Mouse (Mus musculus) intestine, embryonic 16.5 days (tissue): ENCODE measurements at regions not wholly inside any gene's neighbourhood (a gene's known extent, or its start where the extent isn't known, plus 50 kb on each side); places are given as distances from the start of the nearest gene placed in this dataset.

Source experiments
- ATAC-seq: fragments of 200-750 bp; cut with Nextera tagmentation; 2 replicates; pipeline ENCODE4 v1.8.0; 2017; ENCODE audit warnings: moderate TSS enrichment, moderate library complexity
- H3K27ac ChIP-seq: fragments of 300-500 bp; sonication (generic); 2 replicates; pipeline ENCODE4 v1.5.1; 2014; ENCODE audit warnings: mild to moderate bottlenecking, low read length
- H3K27me3 ChIP-seq: fragments of 300-500 bp; sonication (generic); replicated peaks from 2 replicates; pipeline ENCODE4 v1.6.1; 2014; ENCODE audit warnings: low read length, control low read depth, mixed read lengths; ENCODE audit not compliant: control insufficient read depth, insufficient read depth
- H3K36me3 ChIP-seq: fragments of 300-500 bp; sonication (generic); 2 replicates; pipeline ENCODE4 v1.6.1; 2014; ENCODE audit warnings: low read length, control low read depth; ENCODE audit not compliant: control insufficient read depth, insufficient read depth
- H3K4me1 ChIP-seq: fragments of 300-500 bp; sonication (generic); 2 replicates; pipeline ENCODE4 v1.6.1; 2014; ENCODE audit warnings: low read length, control low read depth, mixed read lengths; ENCODE audit not compliant: control insufficient read depth, insufficient read depth
- H3K4me2 ChIP-seq: fragments of 300-500 bp; sonication (generic); 2 replicates; pipeline ENCODE4 v1.6.1; 2014; ENCODE audit warnings: low read depth, low read length, control low read depth
- H3K4me3 ChIP-seq: fragments of 300-500 bp; sonication (generic); 2 replicates; pipeline ENCODE4 v1.5.1; 2014; ENCODE audit warnings: mild to moderate bottlenecking, low read length
- H3K9ac ChIP-seq: fragments of 300-500 bp; sonication (generic); 2 replicates; pipeline ENCODE4 v1.6.1; 2014; ENCODE audit warnings: low read depth, low read length
- H3K9me3 ChIP-seq: fragments of 300-500 bp; sonication (generic); 2 replicates; pipeline ENCODE4 v1.6.1; 2016; ENCODE audit warnings: low read length, control low read depth; ENCODE audit not compliant: control insufficient read depth
- WGBS: fragments of 180-500 bp; shearing (Covaris S2); extraction: QIAGEN DNeasy Blood & Tissue Kit; methylation state at CpG from one replicate; pipeline ENCODE4 v1.1.7; 2014; 5-methylcytosine and 5-hydroxymethylcytosine counted together
- microRNA counts: library from miRNA; unstranded; fragments of <30 nt; microRNA quantifications from one replicate; lab custom pipeline; 2016
- microRNA-seq: library from miRNA; unstranded; fragments of <30 nt; microRNA quantifications from one replicate; pipeline ENCODE4, GENCODE M21; 2016

DNA sequence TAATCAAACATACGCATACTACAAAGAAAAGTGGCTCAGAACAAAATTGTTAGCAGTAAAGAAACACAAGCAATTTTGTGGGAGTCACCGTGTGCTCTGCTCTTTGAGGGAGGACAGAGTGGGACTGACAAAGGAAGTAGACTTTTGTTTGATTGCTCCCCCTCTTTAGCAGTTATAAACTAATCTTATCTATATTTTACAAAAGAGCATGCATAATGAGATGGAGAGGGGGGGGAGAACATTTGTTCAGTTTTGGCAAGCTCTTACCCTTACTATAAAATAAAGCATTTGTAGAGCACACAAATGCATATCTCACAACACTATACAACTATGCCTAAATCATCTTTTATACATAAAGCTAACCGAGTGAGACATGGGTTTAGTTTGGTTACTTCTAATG lies 332.9 kb downstream of the Tex13c3 start:
- no peaks in the 10 kb centered on the region for H3K4me1 ChIP-seq

GRCm38 (mm10) chrX:19112753-19113152 lies 368.4 kb downstream of the Tex13c3 start:
- Histone ChIP-seq H3K4me2 (no peak overlapping the region), H3K27ac (no peak overlapping the region), H3K27me3 (no peaks in the 10 kb centered on the region), H3K4me3 (no peak overlapping the region), H3K4me1 (no peaks in the 10 kb centered on the region), H3K9me3 (no peaks in the 10 kb centered on the region), H3K36me3 (no peaks in the 10 kb centered on the region), H3K9ac (no peak overlapping the region)
- 83% methylated on average over 7 of the region's 7 CpGs for WGBS
- ATAC-seq, result no peak

More for the DNA sequence above, 332.9 kb downstream of the Tex13c3 start:
- H3K27me3 ChIP-seq, result no peaks in the 10 kb centered on the region
- H3K36me3 ChIP-seq, result no peaks in the 10 kb centered on the region
- WGBS, result 79% methylated on average over 3 of the region's 3 CpGs
- no peak overlapping the region for H3K9ac ChIP-seq
- no peak overlapping the region for H3K4me3 ChIP-seq
- H3K27ac ChIP-seq, result no peak overlapping the region
- ATAC-seq, result no peak
- H3K9me3 ChIP-seq, result no peaks in the 10 kb centered on the region
- H3K4me2 ChIP-seq, result no peak overlapping the region

DNA sequence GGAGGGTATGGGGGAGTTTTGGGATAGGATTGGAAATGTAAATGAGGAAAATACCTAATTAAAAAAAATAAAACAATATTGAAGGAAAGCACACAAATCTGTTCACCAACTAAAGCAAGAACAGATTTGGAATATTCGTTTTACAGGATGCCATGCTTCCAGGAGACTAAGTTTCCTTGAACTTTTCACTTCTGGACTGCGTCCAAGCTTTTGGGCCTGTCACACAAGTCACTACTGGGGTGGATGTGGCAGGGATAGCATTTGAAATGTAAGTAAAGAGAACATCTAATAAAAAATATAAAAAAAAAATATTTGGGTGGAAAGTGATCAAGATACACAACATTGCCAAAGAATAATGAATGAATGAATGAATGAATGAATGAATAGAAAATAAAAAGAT lies 378.2 kb downstream of the Tex13c3 start:
- Histone ChIP-seq H3K9me3 (no peaks in the 10 kb centered on the region), H3K4me3 (no peak overlapping the region), H3K36me3 (no peaks in the 10 kb centered on the region), H3K4me1 (no peaks in the 10 kb centered on the region), H3K27ac (no peak overlapping the region), H3K27me3 (no peaks in the 10 kb centered on the region), H3K9ac (no peak overlapping the region), H3K4me2 (no peak overlapping the region)
- ATAC-seq, result no peak
- 61% methylated on average over 2 of the region's 2 CpGs for WGBS

- H3K36me3 ChIP-seq, result no peaks in the 10 kb centered on the region
Measured at GRCm38 (mm10) chrX:19095960-19096359, 385.2 kb downstream of the Tex13c3 start.

DNA sequence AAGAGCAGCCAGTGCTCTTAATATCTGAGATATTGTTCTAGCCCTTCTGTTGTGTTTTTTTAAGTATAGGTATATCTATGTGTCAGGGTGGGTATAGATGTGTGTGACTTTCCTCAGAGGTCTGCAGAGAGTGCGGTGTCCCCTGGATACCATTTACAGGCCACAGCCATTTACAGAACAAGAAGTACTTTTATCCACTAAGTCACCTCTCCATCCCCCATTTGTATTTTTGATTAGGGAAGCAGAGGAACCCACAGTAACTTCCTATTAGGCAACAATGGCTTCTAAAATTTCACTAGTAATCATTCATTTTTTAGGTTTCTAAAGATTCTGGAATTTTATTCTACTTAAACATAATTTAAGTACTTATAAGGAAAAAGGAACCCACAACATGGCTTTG lies 396.7 kb downstream of the Tex13c3 start:
- Histone ChIP-seq H3K9ac (no peak overlapping the region), H3K27me3 (no peaks in the 10 kb centered on the region), H3K27ac (no peak overlapping the region), H3K36me3 (no peaks in the 10 kb centered on the region), H3K4me1 (no peaks in the 10 kb centered on the region), H3K4me3 (no peak overlapping the region), H3K4me2 (no peak overlapping the region), H3K9me3 (no peaks in the 10 kb centered on the region)
- no peak for ATAC-seq
- WGBS, result 96% methylated on average over 1 of the region's 1 CpGs

More at GRCm38 (mm10) chrX:19095960-19096359, 385.2 kb downstream of the Tex13c3 start:
- Histone ChIP-seq H3K27me3 (no peaks in the 10 kb centered on the region), H3K4me3 (no peak overlapping the region), H3K4me2 (no peak overlapping the region), H3K9me3 (no peaks in the 10 kb centered on the region), H3K4me1 (no peaks in the 10 kb centered on the region), H3K27ac (no peak overlapping the region), H3K9ac (no peak overlapping the region)
- no peak for ATAC-seq

DNA sequence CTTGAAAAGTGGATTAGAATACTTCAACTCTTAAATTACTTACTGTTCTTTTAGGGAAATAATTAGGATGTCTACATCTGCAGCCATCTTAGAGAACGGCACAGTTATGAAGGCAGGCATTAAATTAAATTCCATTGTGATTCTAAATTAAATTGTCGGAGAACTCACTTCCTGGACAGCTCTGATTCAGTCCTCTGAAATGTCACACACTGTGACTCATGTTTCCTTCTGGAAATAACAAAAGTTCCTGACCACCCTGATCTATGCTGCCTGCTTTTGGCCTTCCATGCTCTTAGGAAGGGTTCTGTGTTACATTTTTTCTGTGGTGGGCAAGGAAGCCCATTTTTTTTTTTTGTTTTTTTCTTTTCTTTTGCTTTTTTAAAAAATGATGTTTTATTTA lies 401.1 kb downstream of the Tex13c3 start:
- Histone ChIP-seq H3K9me3 (no peaks in the 10 kb centered on the region), H3K27ac (no peak overlapping the region), H3K9ac (no peak overlapping the region), H3K4me1 (no peaks in the 10 kb centered on the region), H3K4me3 (no peak overlapping the region), H3K4me2 (no peak overlapping the region), H3K27me3 (no peaks in the 10 kb centered on the region), H3K36me3 (no peaks in the 10 kb centered on the region)
- no peak for ATAC-seq
- WGBS, result 51% methylated on average over 2 of the region's 2 CpGs

MicroRNA genes in the stretch of these regions (microRNA counts, 519-probe panel; counts per million panel counts)
- microRNA mmu-miR-221 (lab: Ali Mortazavi, UCI) (2,368 counts per million, percentile 57 among the panel's probes with 10 or more counts), microRNA mmu-miR-222 (lab: Ali Mortazavi, UCI) (1,511 counts per million, percentile 12 among the panel's probes with 10 or more counts)

Small RNAs in the stretch of these regions (microRNA-seq; reads per million reads assigned to microRNA genes)
- gene Mir221 (376 reads per million, percentile 64 among the genes with 10 or more reads in this experiment), gene Mir222 (167 reads per million, percentile 55 among the genes with 10 or more reads in this experiment)
